8 mouse cellular contexts compared by ENCODE assay signal in genomic region chr6:128425046-128425445, GRCm38 (mm10). TPM values are rescaled to one million over a fixed set of nuclear protein-coding genes. Genes with fewer than 3 reads are reported as not detected.
DNase-seq lines count a peak whose midpoint lies in the region; ATAC-seq and TF ChIP-seq lines count a peak whose summit lies in the region.

No protein-coding gene starts in this region.

- peak overlapping the region; percentile 100 for H3K27ac ChIP-seq in kidney, adult 2 months (ENCODE audit: insufficient read depth, low read depth, low read length)
- no peak overlapping the region for H3K27ac ChIP-seq in bone marrow, adult 2 months (ENCODE audit: control insufficient read depth, insufficient read depth, low read depth, low read length, poor library complexity)
- H3K27ac ChIP-seq in hindbrain, embryonic 10.5 days = peak overlapping the region; percentile 97
- H3K27ac ChIP-seq in midbrain, embryonic 11.5 days (ENCODE audit: low read depth, low read length) = no peak overlapping the region

- peak overlapping the region; percentile 94 for H3K4me3 ChIP-seq in kidney, adult 2 months (ENCODE audit: insufficient read depth, low read depth, low read length)
- peak overlapping the region; percentile 89 for H3K4me3 ChIP-seq in bone marrow, adult 2 months (replicated peaks; ENCODE audit: control insufficient read depth, low read depth, low read length)
- peak overlapping the region; percentile 67 for H3K4me3 ChIP-seq in hindbrain, embryonic 10.5 days
- H3K4me3 ChIP-seq in midbrain, embryonic 11.5 days (ENCODE audit: low read depth, low read length) = peak overlapping the region; percentile 63

- no peaks in the 10 kb centered on the region for H3K27me3 ChIP-seq in kidney, adult 2 months (replicated peaks; ENCODE audit: control insufficient read depth, insufficient read depth, low read length)
- no peaks in the 10 kb centered on the region for H3K27me3 ChIP-seq in hindbrain, embryonic 10.5 days (ENCODE audit: insufficient read depth, poor library complexity, severe bottlenecking)
- H3K27me3 ChIP-seq in midbrain, embryonic 11.5 days (ENCODE audit: control insufficient read depth, insufficient read depth, low read length) = no peaks in the 10 kb centered on the region

- no peak for TF ChIP-seq CTCF in kidney, adult 2 months (conservative IDR thresholded peaks at IDR 0.05; ENCODE audit: insufficient read depth, insufficient read length, low read depth, low read length)
- no peak for TF ChIP-seq CTCF in bone marrow, adult 2 months (IDR thresholded peaks at IDR 0.05; ENCODE audit: control insufficient read depth, insufficient read depth, low read length)

- no peak for ATAC-seq in midbrain, embryonic 11.5 days (ENCODE audit: low FRiP score)

- peak overlapping the region; percentile 60 for H3K4me2 ChIP-seq in midbrain, embryonic 11.5 days

- DNase-seq in kidney, adult 2 months = no peak
- DNase-seq in kidney, adult 9 months = no peak
- no peak for DNase-seq in hindbrain, embryonic 10.5 days (ENCODE audit: low spot score)
- DNase-seq in midbrain, embryonic 11.5 days (ENCODE audit: low spot score, missing footprints) = no peak
- DNase-seq in yolk sac, embryonic 10.5 days (ENCODE audit: low spot score) = no peak
- no peak for DNase-seq in left cerebral cortex, postnatal 10 days (ENCODE audit: extremely low spot score in 1 of 2, low spot score in 2 of 2)
- DNase-seq in embryo, embryonic 9.5 days (ENCODE audit: extremely low spot score) = no peak

- H3K9ac ChIP-seq in midbrain, embryonic 11.5 days (ENCODE audit: low read length) = peak overlapping the region; percentile 82

- TF ChIP-seq POLR2A in kidney, adult 2 months (IDR thresholded peaks at IDR 0.05; ENCODE audit: low read depth, low read length) = no peak
- no peak for TF ChIP-seq POLR2A in bone marrow, adult 2 months (IDR thresholded peaks at IDR 0.05; ENCODE audit: borderline replicate concordance, control insufficient read depth, low read depth, low read length)

- H3K36me3 ChIP-seq in kidney, adult 2 months (ENCODE audit: control insufficient read depth, insufficient read depth, low read length) = no peaks in the 10 kb centered on the region; the same call in 1 of the 2 replicates
- peaks cover 32% of the 10 kb centered on the region for H3K36me3 ChIP-seq in hindbrain, embryonic 10.5 days
- peaks cover 12% of the 10 kb centered on the region for H3K36me3 ChIP-seq in midbrain, embryonic 11.5 days (ENCODE audit: control insufficient read depth, insufficient read depth, low read length)

- intact Hi-C loops in left cerebral cortex, postnatal 10 days (cut with DNase I) = no loop called here

- WGBS in kidney, adult 2 months = 22% methylated on average over 9 of the region's 9 CpGs
- 35% methylated on average over 9 of the region's 9 CpGs for WGBS in bone marrow, adult 2 months
- 20% methylated on average over 9 of the region's 9 CpGs for WGBS in hindbrain, embryonic 10.5 days
- 22% methylated on average over 9 of the region's 9 CpGs for whole genome bisulfite sequencing in midbrain, embryonic 11.5 days

- H3K4me1 ChIP-seq in kidney, adult 2 months (ENCODE audit: control insufficient read depth, insufficient read depth, low read length) = peaks cover 8% of the 10 kb centered on the region; the same call in 1 of the 2 replicates
- H3K4me1 ChIP-seq in bone marrow, adult 2 months (ENCODE audit: control insufficient read depth, insufficient read depth, low read length) = no peaks in the 10 kb centered on the region; the same call in 1 of the 2 replicates
- peaks cover 9% of the 10 kb centered on the region; the same call in 1 of the 2 replicates for H3K4me1 ChIP-seq in hindbrain, embryonic 10.5 days (replicated peaks)
- peaks cover 5% of the 10 kb centered on the region; the same call in 1 of the 2 replicates for H3K4me1 ChIP-seq in midbrain, embryonic 11.5 days (ENCODE audit: control insufficient read depth, insufficient read depth, low read length)

- no peaks in the 10 kb centered on the region for H3K9me3 ChIP-seq in hindbrain, embryonic 10.5 days
- no peaks in the 10 kb centered on the region for H3K9me3 ChIP-seq in midbrain, embryonic 11.5 days (ENCODE audit: control insufficient read depth, low read length)

RNA-seq across cellular contexts. Expression of gene Itfg2, which starts 0.3 kb away (rescaled TPM):
- polyA plus RNA-seq in kidney, adult 2 months (2012; rRNA removed) = 19.0 and 23.5 TPM in 2 replicates
- 11.4 and 38.0 TPM in 2 replicates for polyA plus RNA-seq in bone marrow, adult 2 months (2011; ENCODE audit: insufficient read depth, insufficient read length, low replicate concordance, missing spikeins)
- polyA plus RNA-seq in hindbrain, embryonic 10.5 days (2016; fragmentation: Nextera tagmentation; extraction: Ambion mirVana) = 39.0 and 41.3 TPM in 2 replicates
- polyA plus RNA-seq in midbrain, embryonic 11.5 days (2014; fragmentation: Nextera tagmentation; extraction: Ambion mirVana) = 26.3 and 27.2 TPM in 2 replicates
- total RNA-seq in left cerebral cortex, postnatal 10 days (2021) = 10 to 100 TPM; 21.6 to 30.8 TPM

RNA-seq across cellular contexts. Expression of gene Fkbp4, which starts 13.4 kb away (rescaled TPM):
- polyA plus RNA-seq in kidney, adult 2 months (2012; rRNA removed) = 163 and 166 TPM in 2 replicates
- polyA plus RNA-seq in bone marrow, adult 2 months (2011; ENCODE audit: insufficient read depth, insufficient read length, low replicate concordance, missing spikeins) = 51.6 and 77.3 TPM in 2 replicates
- 548 and 688 TPM in 2 replicates for polyA plus RNA-seq in hindbrain, embryonic 10.5 days (2016; fragmentation: Nextera tagmentation; extraction: Ambion mirVana)
- polyA plus RNA-seq in midbrain, embryonic 11.5 days (2014; fragmentation: Nextera tagmentation; extraction: Ambion mirVana) = 559 and 584 TPM in 2 replicates
- 100 to 1,000 TPM; 130 to 131 TPM for total RNA-seq in left cerebral cortex, postnatal 10 days (2021)

RNA-seq across cellular contexts. Expression of gene Nrip2, which starts 25.9 kb away (rescaled TPM):
- 4.9 and 6.5 TPM in 2 replicates for polyA plus RNA-seq in kidney, adult 2 months (2012; rRNA removed)
- 1.3 TPM in 1 of 2 replicates, not detected in the other for polyA plus RNA-seq in bone marrow, adult 2 months (2011; ENCODE audit: insufficient read depth, insufficient read length, low replicate concordance, missing spikeins)
- polyA plus RNA-seq in hindbrain, embryonic 10.5 days (2016; fragmentation: Nextera tagmentation; extraction: Ambion mirVana) = 2.5 and 3.3 TPM in 2 replicates
- 2.2 and 2.7 TPM in 2 replicates for polyA plus RNA-seq in midbrain, embryonic 11.5 days (2014; fragmentation: Nextera tagmentation; extraction: Ambion mirVana)
- 1 to 10 TPM; 5.3 to 5.8 TPM for total RNA-seq in left cerebral cortex, postnatal 10 days (2021)

RNA-seq across cellular contexts. Expression of gene Gm44596, which starts 49.7 kb away (rescaled TPM):
- polyA plus RNA-seq in kidney, adult 2 months (2012; rRNA removed) = not detected in 2 replicates
- polyA plus RNA-seq in bone marrow, adult 2 months (2011; ENCODE audit: insufficient read depth, insufficient read length, low replicate concordance, missing spikeins) = not detected in 2 replicates
- not detected in 2 replicates for polyA plus RNA-seq in hindbrain, embryonic 10.5 days (2016; fragmentation: Nextera tagmentation; extraction: Ambion mirVana)
- polyA plus RNA-seq in midbrain, embryonic 11.5 days (2014; fragmentation: Nextera tagmentation; extraction: Ambion mirVana) = not detected in 2 replicates
- not detected for total RNA-seq in left cerebral cortex, postnatal 10 days (2021)

RNA-seq across cellular contexts. Expression of gene Tex52, which starts 49.8 kb away (rescaled TPM):
- polyA plus RNA-seq in kidney, adult 2 months (2012; rRNA removed) = not detected in 2 replicates
- polyA plus RNA-seq in bone marrow, adult 2 months (2011; ENCODE audit: insufficient read depth, insufficient read length, low replicate concordance, missing spikeins) = not detected in 2 replicates
- 0.62 and 0.86 TPM in 2 replicates for polyA plus RNA-seq in hindbrain, embryonic 10.5 days (2016; fragmentation: Nextera tagmentation; extraction: Ambion mirVana)
- polyA plus RNA-seq in midbrain, embryonic 11.5 days (2014; fragmentation: Nextera tagmentation; extraction: Ambion mirVana) = 0.25 and 0.44 TPM in 2 replicates
- total RNA-seq in left cerebral cortex, postnatal 10 days (2021) = not detected

Comparison
In these comparisons a context has a peak if more than half of its experiments do, and no peak if none do; other contexts are left out.
1. H3K27ac ChIP-seq: peak in kidney, adult 2 months (single experiment) and hindbrain, embryonic 10.5 days (single experiment); none in bone marrow, adult 2 months (single experiment) and midbrain, embryonic 11.5 days (single experiment).
2. Peak in every context shown above with its lines, with median percentiles within 50 percentile points of each other: H3K4me3 ChIP-seq.